Mouse (Mus musculus): ENCODE data around the gene Resp18. TPM values are rescaled to one million over a fixed set of nuclear protein-coding genes. Genes with fewer than 3 reads are reported as not detected.

Gene Resp18
- polyA plus RNA-seq, 2 experiments = not detected

DNA sequence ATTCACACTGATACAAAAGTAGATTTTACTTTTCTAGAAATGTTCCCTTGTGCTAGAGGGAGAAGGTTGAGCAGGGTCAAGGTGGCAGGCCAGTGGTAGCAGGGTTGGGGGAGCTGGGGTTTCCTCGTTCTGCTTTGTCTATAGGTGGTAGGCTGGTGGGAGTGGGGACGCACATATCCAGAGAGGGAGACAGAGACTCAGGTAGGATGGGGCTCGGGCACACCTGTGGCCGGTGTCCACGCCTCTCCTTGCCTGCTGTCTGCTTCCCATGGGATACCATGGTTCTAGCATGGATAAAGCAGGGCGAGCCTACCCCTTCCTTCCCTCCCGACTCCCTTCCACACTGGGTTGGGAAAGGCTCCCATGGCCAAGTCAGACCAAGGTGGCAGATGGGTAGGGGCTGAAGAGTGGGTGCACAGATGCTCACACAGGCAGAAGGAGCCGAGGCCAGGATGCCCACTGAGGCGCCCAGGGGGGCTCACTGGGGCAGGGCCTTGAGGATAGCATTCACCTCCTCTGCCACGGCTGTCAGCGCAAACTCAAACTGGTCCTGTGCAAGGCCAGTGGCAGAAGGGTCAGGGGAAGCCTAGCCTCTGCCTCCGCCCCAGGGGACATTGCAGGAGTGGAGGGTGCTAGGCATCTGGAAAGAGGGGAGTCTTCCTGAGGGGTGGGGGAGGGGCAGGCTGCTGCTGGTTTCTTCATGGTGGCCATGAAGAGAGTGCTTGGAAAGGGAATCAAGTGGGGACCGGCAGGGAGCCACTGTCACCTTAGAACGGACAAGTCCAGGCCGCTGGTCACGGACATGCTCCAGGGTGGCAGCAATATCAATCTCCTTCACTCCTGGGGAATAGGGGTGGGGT, 30.9 kb downstream of the Resp18 start:
- 71% methylated on average over 16 of the region's 16 CpGs for WGBS (ENCODE audit: insufficient replicate concordance)
- Histone ChIP-seq H3K27ac (no peak overlapping the region), H3K4me3 (ENCODE audit: insufficient read depth in 1 of 2, low read depth in 2 of 2, low read length in 2 of 2) (no peak overlapping the region), H3K9ac (replicated peaks) (no peak overlapping the region), H3K27me3 (ENCODE audit: control insufficient read depth, insufficient read depth, low read length) (no peaks in the 10 kb centered on the region), H3K4me1 (replicated peaks; ENCODE audit: control insufficient read depth in 2 of 2, insufficient read depth in 2 of 2, low read length in 1 of 2) (peaks cover 0 to 6% of the 10 kb centered on the region in 2 experiments; a peak in 2 of 4 replicates), H3K36me3 (replicated peaks; ENCODE audit: control insufficient read depth, insufficient read depth, low read depth) (no peaks in the 10 kb centered on the region; the same call in 1 of the 2 replicates), H3K4me2 (ENCODE audit: low read depth) (no peak overlapping the region), H3K9me3 (ENCODE audit: control insufficient read depth, low read length) (no peaks in the 10 kb centered on the region)
- TF ChIP-seq EP300 (IDR thresholded peaks at IDR 0.05; ENCODE audit: low read depth) (no peak), CTCF (IDR thresholded peaks at IDR 0.05; ENCODE audit: low read depth) (no peak)
- DNase-seq (ENCODE audit: low read depth in 3 of 3, low spot score in 3 of 3) = no peak
- no peak for ATAC-seq (ENCODE audit: insufficient read depth)

DNA sequence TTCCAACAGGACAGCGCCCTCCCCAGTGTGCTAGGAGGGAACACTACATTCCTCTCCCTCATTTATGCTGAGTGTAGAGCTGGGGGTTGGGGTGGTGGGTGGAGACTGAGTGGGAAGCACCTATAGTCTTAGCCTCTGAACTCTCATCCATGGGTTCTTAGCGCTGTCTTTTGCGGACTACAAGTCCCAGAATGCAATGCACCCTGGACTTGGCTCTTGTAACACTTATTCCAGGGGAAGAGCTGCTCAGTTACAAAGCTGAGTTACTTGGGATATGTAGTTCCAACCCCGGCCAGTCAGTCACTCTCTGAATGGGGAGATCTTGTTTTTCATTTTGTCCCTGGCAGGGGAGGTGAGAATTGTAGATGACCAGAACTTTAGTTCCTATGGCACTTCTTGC, 33.4 kb downstream of the Resp18 start:
- Histone ChIP-seq H3K27me3 (ENCODE audit: control insufficient read depth, insufficient read depth, low read length) (no peaks in the 10 kb centered on the region), H3K4me2 (ENCODE audit: low read depth) (no peak overlapping the region), H3K4me3 (ENCODE audit: insufficient read depth in 1 of 2, low read depth in 2 of 2, low read length in 2 of 2) (no peak overlapping the region), H3K36me3 (replicated peaks; ENCODE audit: control insufficient read depth, insufficient read depth, low read depth) (no peaks in the 10 kb centered on the region; the same call in 1 of the 2 replicates), H3K27ac (no peak overlapping the region), H3K9ac (replicated peaks) (no peak overlapping the region), H3K4me1 (replicated peaks; ENCODE audit: control insufficient read depth in 2 of 2, insufficient read depth in 2 of 2, low read length in 1 of 2) (0 out of 4 replicates have a peak, but pooled peaks cover 0 to 3% of the 10 kb centered on the region in 2 experiments), H3K9me3 (ENCODE audit: control insufficient read depth, low read length) (no peaks in the 10 kb centered on the region)
- DNase-seq (ENCODE audit: low read depth in 3 of 3, low spot score in 3 of 3) (peak; percentile 43 to 53 (median 44)), ATAC-seq (ENCODE audit: insufficient read depth) (peak; percentile 63)
- WGBS (ENCODE audit: insufficient replicate concordance) = 31% methylated on average over 4 of the region's 4 CpGs
- TF ChIP-seq EP300 (IDR thresholded peaks at IDR 0.05; ENCODE audit: low read depth) (no peak), CTCF (IDR thresholded peaks at IDR 0.05; ENCODE audit: low read depth) (no peak)

DNA sequence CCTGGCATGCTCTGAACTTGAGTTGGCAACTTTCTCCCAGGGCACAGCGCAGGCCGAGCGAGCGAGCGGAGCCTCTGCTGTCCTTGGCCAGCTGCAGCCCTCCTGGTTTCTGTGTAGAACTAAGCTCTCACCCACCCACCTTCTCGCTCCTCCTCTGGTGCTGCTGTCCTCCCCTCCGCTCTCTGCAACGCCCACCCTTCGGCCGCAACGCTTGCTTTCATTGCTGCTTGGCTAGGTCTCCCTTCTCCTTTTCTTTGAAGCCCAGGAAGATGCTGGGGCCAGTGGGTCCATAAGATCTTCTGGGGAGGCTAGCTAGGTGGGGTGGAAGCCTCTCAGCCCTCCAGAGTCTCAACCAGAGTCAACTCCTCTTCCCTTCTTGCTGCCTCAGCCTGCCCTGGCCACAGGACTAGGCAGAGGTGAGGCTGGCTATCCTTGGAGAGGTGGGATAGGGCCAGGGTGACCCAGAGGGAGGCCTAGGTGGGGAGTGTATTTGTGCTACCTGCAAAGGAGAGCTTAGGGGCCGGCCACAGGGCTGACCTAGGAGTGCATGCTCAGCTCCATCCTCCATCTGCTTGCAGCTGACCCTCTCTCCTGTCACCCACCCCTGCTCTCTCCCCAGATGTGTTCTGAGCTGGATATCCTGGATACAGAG, 33.9 kb downstream of the Resp18 start:
- ATAC-seq (ENCODE audit: insufficient read depth) (peak; percentile 13; the same call in 1 of the 2 replicates), DNase-seq (ENCODE audit: low read depth in 3 of 3, low spot score in 3 of 3) (no peak)
- no peak overlapping the region for H3K4me2 ChIP-seq (ENCODE audit: low read depth)
- no peaks in the 10 kb centered on the region for H3K9me3 ChIP-seq (ENCODE audit: control insufficient read depth, low read length)
- H3K4me3 ChIP-seq (ENCODE audit: insufficient read depth in 1 of 2, low read depth in 2 of 2, low read length in 2 of 2) = no peak overlapping the region
- H3K9ac ChIP-seq (replicated peaks) = no peak overlapping the region
- 0 out of 4 replicates have a peak, but pooled peaks cover 0 to 3% of the 10 kb centered on the region in 2 experiments for H3K4me1 ChIP-seq (replicated peaks; ENCODE audit: control insufficient read depth in 2 of 2, insufficient read depth in 2 of 2, low read length in 1 of 2)
- no peaks in the 10 kb centered on the region; the same call in 1 of the 2 replicates for H3K36me3 ChIP-seq (replicated peaks; ENCODE audit: control insufficient read depth, insufficient read depth, low read depth)
- 81% methylated on average over 12 of the region's 12 CpGs for WGBS (ENCODE audit: insufficient replicate concordance)
- H3K27ac ChIP-seq = no peak overlapping the region
- no peaks in the 10 kb centered on the region for H3K27me3 ChIP-seq (ENCODE audit: control insufficient read depth, insufficient read depth, low read length)
- no peak for TF ChIP-seq CTCF (IDR thresholded peaks at IDR 0.05; ENCODE audit: low read depth)
- TF ChIP-seq EP300 (IDR thresholded peaks at IDR 0.05; ENCODE audit: low read depth) = no peak

DNA sequence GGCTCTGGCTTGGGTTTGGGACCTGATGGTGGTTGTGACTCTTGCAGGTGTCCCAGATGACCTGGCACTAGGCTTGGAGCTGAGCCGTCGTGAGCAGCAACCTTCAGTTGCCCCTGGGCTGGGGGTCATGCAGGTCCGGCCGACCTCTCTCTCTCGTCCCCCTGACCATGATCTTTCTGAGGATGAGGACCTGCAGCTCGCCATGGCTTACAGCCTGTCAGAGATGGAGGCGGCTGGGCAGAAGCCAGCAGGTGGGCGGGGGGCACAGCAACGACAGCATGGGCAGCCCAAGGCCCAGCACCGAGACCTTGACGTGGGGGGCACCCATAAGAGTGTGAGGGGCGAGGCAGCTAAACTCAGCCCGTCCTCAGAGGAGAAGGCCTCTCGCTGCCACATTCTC, 34.8 kb downstream of the Resp18 start:
- Histone ChIP-seq H3K4me3 (ENCODE audit: insufficient read depth in 1 of 2, low read depth in 2 of 2, low read length in 2 of 2) (no peak overlapping the region), H3K27ac (no peak overlapping the region), H3K9me3 (ENCODE audit: control insufficient read depth, low read length) (no peaks in the 10 kb centered on the region), H3K4me2 (ENCODE audit: low read depth) (no peak overlapping the region), H3K4me1 (replicated peaks; ENCODE audit: control insufficient read depth in 2 of 2, insufficient read depth in 2 of 2, low read length in 1 of 2) (peaks cover 0 to 2% of the 10 kb centered on the region in 2 experiments; a peak in 2 of 4 replicates), H3K9ac (replicated peaks) (no peak overlapping the region), H3K27me3 (ENCODE audit: control insufficient read depth, insufficient read depth, low read length) (no peaks in the 10 kb centered on the region), H3K36me3 (replicated peaks; ENCODE audit: control insufficient read depth, insufficient read depth, low read depth) (no peaks in the 10 kb centered on the region; the same call in 1 of the 2 replicates)
- TF ChIP-seq CTCF (IDR thresholded peaks at IDR 0.05; ENCODE audit: low read depth) = no peak
- no peak for TF ChIP-seq EP300 (IDR thresholded peaks at IDR 0.05; ENCODE audit: low read depth)
- DNase-seq (ENCODE audit: low read depth in 3 of 3, low spot score in 3 of 3) = no peak
- no peak for ATAC-seq (ENCODE audit: insufficient read depth)
- 81% methylated on average over 14 of the region's 14 CpGs for WGBS (ENCODE audit: insufficient replicate concordance)

DNA sequence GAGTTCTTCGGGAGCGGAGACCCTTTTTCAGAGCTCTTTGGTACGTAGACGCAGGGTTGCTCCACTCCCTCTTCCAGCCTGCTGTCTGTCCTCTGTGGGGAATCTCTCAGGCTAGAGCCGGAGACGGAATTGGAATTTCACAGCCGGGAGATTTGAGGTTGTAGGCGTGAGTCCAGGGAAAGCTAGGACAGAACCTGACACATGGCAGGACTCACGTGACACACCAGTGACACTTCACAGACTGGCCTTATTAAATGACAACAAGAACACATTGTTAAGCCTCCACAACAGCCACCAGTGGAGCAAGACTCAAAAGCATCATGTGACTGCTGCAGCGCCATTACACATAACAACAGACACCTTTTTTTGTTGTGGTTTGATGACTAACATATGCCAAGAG, 38.6 kb downstream of the Resp18 start:
- no peak overlapping the region for H3K4me3 ChIP-seq (ENCODE audit: insufficient read depth in 1 of 2, low read depth in 2 of 2, low read length in 2 of 2)
- no peaks in the 10 kb centered on the region; the same call in 1 of the 2 replicates for H3K36me3 ChIP-seq (replicated peaks; ENCODE audit: control insufficient read depth, insufficient read depth, low read depth)
- ATAC-seq (ENCODE audit: insufficient read depth) (no peak), DNase-seq (ENCODE audit: low read depth in 3 of 3, low spot score in 3 of 3) (no peak)
- H3K27me3 ChIP-seq (ENCODE audit: control insufficient read depth, insufficient read depth, low read length) = no peaks in the 10 kb centered on the region
- no peak overlapping the region for H3K4me2 ChIP-seq (ENCODE audit: low read depth)
- H3K9me3 ChIP-seq (ENCODE audit: control insufficient read depth, low read length) = no peaks in the 10 kb centered on the region
- no peak overlapping the region for H3K9ac ChIP-seq (replicated peaks)
- TF ChIP-seq CTCF (IDR thresholded peaks at IDR 0.05; ENCODE audit: low read depth) (no peak), EP300 (IDR thresholded peaks at IDR 0.05; ENCODE audit: low read depth) (no peak)
- peaks cover 15 to 31% of the 10 kb centered on the region in 2 experiments for H3K4me1 ChIP-seq (replicated peaks; ENCODE audit: control insufficient read depth in 2 of 2, insufficient read depth in 2 of 2, low read length in 1 of 2)
- WGBS (ENCODE audit: insufficient replicate concordance) = 83% methylated on average over 10 of the region's 10 CpGs
- H3K27ac ChIP-seq = no peak overlapping the region

Measured in liver, embryonic 14.5 days (tissue).